Mouse (Mus musculus) bone marrow, adult 2 months (tissue): ENCODE measurements around the gene Amotl1. TPM values are rescaled to one million over a fixed set of nuclear protein-coding genes. Genes with fewer than 3 reads are reported as not detected.
"Not testable (repeated sequence)": the region's sequence is repeated elsewhere in the genome, so short reads cannot be mapped to it uniquely, and the experiment has no call there.

Experiments
- H3K27ac ChIP-seq: fragments of 200-500 bp; 2 replicates; pipeline ENCODE4 v1.5.1; 2012; ENCODE audit warnings: low read depth, mild to moderate bottlenecking, control low read depth, inconsistent platforms, low read length; ENCODE audit not compliant: control insufficient read depth, poor library complexity, insufficient read depth
- H3K4me1 ChIP-seq: fragments of 200-500 bp; 2 replicates; pipeline ENCODE4 v1.6.1; 2011; ENCODE audit warnings: low read length; ENCODE audit not compliant: control insufficient read depth, insufficient read depth
- H3K4me3 ChIP-seq: fragments of 200-500 bp; replicated peaks from 2 replicates; pipeline ENCODE3; 2011; ENCODE audit warnings: mild to moderate bottlenecking, low read depth, low read length, control low read depth; ENCODE audit not compliant: control insufficient read depth
- CTCF ChIP-seq: fragments of 200-500 bp; IDR thresholded peaks from 2 replicates; pipeline ENCODE4 v1.5.1; 2011; ENCODE audit warnings: low read length, control low read depth; ENCODE audit not compliant: control insufficient read depth, insufficient read depth
- POLR2A ChIP-seq: fragments of 200-500 bp; IDR thresholded peaks from 2 replicates; pipeline ENCODE4 v1.6.1; 2011; ENCODE audit warnings: low read depth, mild to moderate bottlenecking, control low read depth, low read length, borderline replicate concordance; ENCODE audit not compliant: control insufficient read depth
- WGBS: fragments of 180-500 bp; shearing (Covaris S2); methylation state at CpG from one replicate; pipeline ENCODE4 v1.1.7; 2018; 5-methylcytosine and 5-hydroxymethylcytosine counted together
- polyA plus RNA-seq: library from polyadenylated mRNA; stranded (reverse); fragments of >200 nt; gene quantifications from 2 replicates; pipeline ENCODE4 v1.2.4, GENCODE M21; 2011; ENCODE audit warnings: low replicate concordance; ENCODE audit not compliant: missing spikeins, insufficient read depth, insufficient read length

Amotl1 gene
- 2.7 and 2.9 TPM in 2 replicates for polyA plus RNA-seq

- no peaks in the 10 kb centered on the region for H3K4me1 ChIP-seq
- no peak within 1 kb of the TSS for H3K27ac ChIP-seq
- H3K4me3 ChIP-seq, result no peak within 1 kb of the TSS
- TF ChIP-seq POLR2A (no peak), CTCF (no peak)
- WGBS, result 60% methylated on average over 4 of the region's 4 CpGs
Measured at GRCm38 (mm10) chr9:14644956-14645355, at the start of gene Amotl1. TSS of gene Amotl1 (minus strand) at chr9:14645056.

GRCm38 (mm10) chr9:14689376-14690108 lies 44.7 kb upstream of the Amotl1 start:
- 68% methylated on average over 12 of the region's 12 CpGs for WGBS
- Histone ChIP-seq H3K4me3 (no peak overlapping the region), H3K4me1 (no peaks in the 10 kb centered on the region), H3K27ac (no peak overlapping the region)
- no peak for TF ChIP-seq POLR2A
- TF ChIP-seq CTCF, result no peak

GRCm38 (mm10) chr9:14684363-14684762 lies 39.5 kb upstream of the Amotl1 start:
- H3K27ac ChIP-seq, result no peak overlapping the region
- WGBS, result 57% methylated on average over 4 of the region's 4 CpGs
- no peak for TF ChIP-seq CTCF
- no peak for TF ChIP-seq POLR2A

GRCm38 (mm10) chr9:14682741-14683140 lies 37.9 kb upstream of the Amotl1 start:
- TF ChIP-seq CTCF (no peak), POLR2A (no peak)
- no peak overlapping the region for H3K27ac ChIP-seq
- H3K4me3 ChIP-seq, result no peak overlapping the region
- H3K4me1 ChIP-seq, result no peaks in the 10 kb centered on the region

More at GRCm38 (mm10) chr9:14684363-14684762, 39.5 kb upstream of the Amotl1 start:
- H3K4me3 ChIP-seq, result no peak overlapping the region
- no peaks in the 10 kb centered on the region for H3K4me1 ChIP-seq

GRCm38 (mm10) chr9:14680584-14680983 lies 35.7 kb upstream of the Amotl1 start:
- 58% methylated on average over 2 of the region's 2 CpGs for WGBS
- Histone ChIP-seq H3K4me1 (no peaks in the 10 kb centered on the region), H3K27ac (no peak overlapping the region), H3K4me3 (no peak overlapping the region)
- TF ChIP-seq POLR2A (no peak), CTCF (no peak)

GRCm38 (mm10) chr9:14675707-14676691 lies 31.1 kb upstream of the Amotl1 start:
- no peak for TF ChIP-seq POLR2A
- TF ChIP-seq CTCF, result no peak
- no peak overlapping the region for H3K27ac ChIP-seq
- WGBS, result 64% methylated on average over 9 of the region's 9 CpGs
- no peaks in the 10 kb centered on the region for H3K4me1 ChIP-seq
- H3K4me3 ChIP-seq, result no peak overlapping the region

- no peak overlapping the region for H3K4me3 ChIP-seq
- H3K4me1 ChIP-seq, result no peaks in the 10 kb centered on the region
- no peak for TF ChIP-seq CTCF
- no peak for TF ChIP-seq POLR2A
- H3K27ac ChIP-seq, result no peak overlapping the region
- WGBS, result 83% methylated on average over 8 of the region's 8 CpGs
Measured at GRCm38 (mm10) chr9:14674506-14674905, 29.6 kb upstream of the Amotl1 start.

- Histone ChIP-seq H3K4me3 (no peak overlapping the region), H3K4me1 (no peaks in the 10 kb centered on the region), H3K27ac (no peak overlapping the region)
- no peak for TF ChIP-seq CTCF
- no peak for TF ChIP-seq POLR2A
- WGBS, result 75% methylated on average over 4 of the region's 4 CpGs
Measured at GRCm38 (mm10) chr9:14673109-14673508, 28.3 kb upstream of the Amotl1 start.

- 64% methylated on average over 5 of the region's 5 CpGs for WGBS
- not testable (repeated sequence) for H3K4me1 ChIP-seq, H3K27ac ChIP-seq, H3K4me3 ChIP-seq
Measured at GRCm38 (mm10) chr9:14671965-14672364, 27.1 kb upstream of the Amotl1 start.
